Mouse (Mus musculus): ENCODE results near the gene Slc37a4. TPM values are rescaled to one million over a fixed set of nuclear protein-coding genes. Genes with fewer than 3 reads are reported as not detected.
"Not testable (repeated sequence)": the region's sequence is repeated elsewhere in the genome, so short reads cannot be mapped to it uniquely, and the experiment has no call there.

The Slc37a4 gene
- total RNA-seq, 2 experiments from 2014 or later, result 149 to 161 TPM

GRCm38 (mm10) chr9:44423576-44423975, 26.9 kb downstream of the Slc37a4 start:
- DNase-seq, result no peak
- intact Hi-C loops (cut with DNase I), result no loop called here

DNA sequence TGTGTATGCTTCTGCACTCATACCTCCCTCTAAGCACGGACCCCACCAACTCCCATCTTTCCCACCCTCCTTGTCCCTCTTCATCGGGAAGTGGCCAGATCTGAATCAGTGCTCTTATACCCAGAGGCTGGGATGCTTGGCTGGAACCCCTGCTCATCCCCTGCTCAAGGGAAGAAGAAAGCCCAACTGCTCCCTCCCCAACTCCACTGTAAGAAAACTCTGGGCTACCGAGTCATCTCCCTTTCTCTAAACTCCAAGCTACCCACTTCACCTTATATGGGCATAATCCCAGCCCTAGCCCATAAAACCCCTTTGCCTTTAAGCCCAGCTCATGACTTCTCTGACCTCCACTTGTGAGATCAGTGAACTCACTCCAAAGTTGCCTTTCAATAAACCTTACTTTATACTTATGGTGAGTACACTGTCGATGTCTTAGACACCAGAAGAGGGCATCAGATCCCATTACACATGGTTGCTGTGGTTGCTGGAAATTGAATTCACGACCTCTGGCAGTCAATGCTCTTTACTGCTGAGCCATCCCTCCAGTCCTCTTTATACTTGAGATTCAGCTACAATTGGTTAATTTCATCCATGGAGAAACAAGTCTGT, 36.0 kb downstream of the Slc37a4 start:
- no peak for DNase-seq
- intact Hi-C loops (cut with DNase I), result no loop called here

DNA sequence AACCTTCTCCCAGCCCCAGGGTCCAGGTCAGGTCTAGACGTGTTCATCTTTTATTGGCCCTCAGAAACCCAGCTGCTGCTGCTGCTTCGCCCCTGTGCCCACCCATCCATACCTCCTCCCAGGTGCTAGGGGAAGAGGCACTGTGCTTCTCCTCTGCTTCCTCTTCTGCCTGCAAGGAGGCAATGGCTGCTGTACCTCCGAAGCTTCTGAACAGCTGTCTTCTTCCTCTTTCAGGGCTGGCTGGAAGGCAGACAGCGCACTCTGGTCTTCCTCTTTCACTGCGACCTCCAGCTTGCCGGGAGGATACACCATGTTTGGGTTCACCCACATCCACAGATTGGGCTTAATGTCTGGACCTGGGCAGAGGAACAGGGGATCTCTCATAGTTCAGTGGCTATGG, 39.1 kb downstream of the Slc37a4 start:
- intact Hi-C loops (cut with DNase I), result no loop called here
- no peak for DNase-seq

- no peak for DNase-seq
- intact Hi-C loops (cut with DNase I), result no loop called here
These were observed 44.3 kb downstream of the Slc37a4 start, which contains the start of gene Foxr1 for GRCm38 (mm10) chr9:44440961-44441360. Gene Foxr1, minus strand, starts transcription at chr9:44441136.

DNA sequence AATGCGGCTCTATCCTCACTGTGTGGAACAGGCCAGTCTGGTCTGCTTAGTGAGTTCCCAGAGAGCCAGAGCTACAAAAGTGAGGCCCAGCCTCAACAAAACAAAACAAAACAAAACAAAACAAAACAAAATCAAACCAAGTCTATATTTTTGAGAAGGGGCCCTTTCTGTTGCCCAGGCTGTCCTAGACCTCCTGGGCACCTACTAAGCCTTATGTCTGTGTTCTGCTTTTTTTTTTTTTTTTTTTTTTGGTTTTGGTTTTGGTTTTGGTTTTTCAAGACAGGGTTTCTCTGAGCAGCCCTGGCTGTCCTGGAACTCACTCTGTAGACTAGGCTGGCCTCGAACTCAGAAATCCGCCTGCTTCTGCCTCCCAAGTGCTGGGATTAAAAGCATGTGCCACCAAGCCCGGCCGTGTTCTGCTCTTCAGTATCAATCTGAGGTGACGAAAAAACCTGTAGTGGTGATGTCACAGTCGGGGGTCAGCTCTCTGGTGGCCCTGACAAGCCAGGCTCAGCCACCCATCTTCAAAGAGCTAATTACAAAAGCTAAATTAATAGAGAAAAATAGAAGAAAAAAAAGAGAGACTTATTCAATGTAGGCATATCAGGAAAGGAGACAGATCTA, 47.9 kb downstream of the Slc37a4 start:
- intact Hi-C loops (cut with DNase I); DNase-seq: not testable (repeated sequence)

DNA sequence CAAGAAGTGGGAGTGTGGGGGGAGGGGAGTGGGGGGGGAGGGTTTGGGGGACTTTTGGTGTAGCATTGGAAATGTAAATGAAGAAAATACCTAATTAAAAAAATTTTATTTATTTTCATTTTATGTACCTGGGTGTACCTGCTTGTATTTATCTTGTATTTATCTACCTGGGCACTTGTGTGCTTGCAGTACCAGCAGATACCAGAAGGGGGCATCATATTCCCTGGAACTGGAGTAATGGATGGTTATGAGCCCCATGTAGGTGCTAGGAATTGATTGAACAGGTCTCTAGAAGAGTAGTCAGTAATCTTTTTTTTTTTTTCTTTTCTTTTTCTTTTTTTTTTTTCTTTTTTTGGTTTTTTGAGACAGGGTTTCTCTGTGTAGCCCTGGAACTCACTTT, 53.7 kb downstream of the Slc37a4 start:
- DNase-seq, result no peak
- intact Hi-C loops (cut with DNase I), result no loop called here

Small RNAs within 50 kb of the gene (microRNA-seq; reads per million reads assigned to microRNA genes)
- 1.4 to 1.5 reads per million in 2 experiments for gene Mir7085

Other genes starting within 250 kb of the Slc37a4 start
- 10 to 100 TPM in 1 of 2 experiments, 1 to 10 TPM in 1; 7.8 to 10.4 TPM for gene Cbl, start 162.8 kb upstream of the Slc37a4 start, total RNA-seq (2021)
- not detected for gene Ccdc153, start 156.2 kb upstream of the Slc37a4 start, total RNA-seq (2021)
- gene Pdzd3, start 145.4 kb upstream of the Slc37a4 start, total RNA-seq (2021), result 1 to 10 TPM in 1 of 2 experiments, under 1 TPM in 1; 0.44 to 1.4 TPM
- gene Nlrx1, start 128.3 kb upstream of the Slc37a4 start, total RNA-seq (2021), result 10 to 100 TPM; 22.4 to 22.6 TPM
- under 1 TPM; 0.48 to 0.74 TPM for gene Abcg4, start 108.2 kb upstream of the Slc37a4 start, total RNA-seq (2021)
- 1 to 10 TPM; 4.9 to 6.0 TPM for gene Hinfp, start 91.2 kb upstream of the Slc37a4 start, total RNA-seq (2021)
- gene C2cd2l, start 76.6 kb upstream of the Slc37a4 start, total RNA-seq (2021), result 10 to 100 TPM; 12.8 to 14.2 TPM
- gene Dpagt1, start 70.8 kb upstream of the Slc37a4 start, total RNA-seq (2021), result 10 to 100 TPM; 11.9 to 12.7 TPM
- 10 to 100 TPM in 1 of 2 experiments, 1 to 10 TPM in 1; 10.0 to 12.9 TPM for gene H2afx, start 62.2 kb upstream of the Slc37a4 start, total RNA-seq (2021)
- 10 to 100 TPM; 19.7 to 21.2 TPM for gene Hmbs, start 52.6 kb upstream of the Slc37a4 start, total RNA-seq (2021)
- gene Vps11, start 35.2 kb upstream of the Slc37a4 start, total RNA-seq (2021), result 10 to 100 TPM; 15.4 to 16.2 TPM
- gene Hyou1, start 17.4 kb upstream of the Slc37a4 start, total RNA-seq (2021), result 10 to 100 TPM; 25.0 to 26.0 TPM
- gene Rps25, start 10.3 kb downstream of the Slc37a4 start, total RNA-seq (2021), result 100 to 1,000 TPM; 584 to 735 TPM
- gene Trappc4, start 10.7 kb downstream of the Slc37a4 start, total RNA-seq (2021), result 10 to 100 TPM; 13.2 to 16.1 TPM
- gene Ccdc84, start 21.7 kb downstream of the Slc37a4 start, total RNA-seq (2021), result 1 to 10 TPM; 5.0 to 5.3 TPM
- not detected for gene Foxr1, start 44.3 kb downstream of the Slc37a4 start, total RNA-seq (2021)
- not detected for gene Upk2, start 58.1 kb downstream of the Slc37a4 start, total RNA-seq (2021)
- gene Bcl9l, start 86.0 kb downstream of the Slc37a4 start, total RNA-seq (2021), result 10 to 100 TPM; 25.7 to 42.5 TPM
- not detected for gene Cxcr5, start 165.0 kb downstream of the Slc37a4 start, total RNA-seq (2021)
- gene Ddx6, start 208.0 kb downstream of the Slc37a4 start, total RNA-seq (2021), result 10 to 100 TPM; 57.4 to 60.7 TPM

Measured in gastrocnemius, postnatal 36 days (tissue).